Mouse (Mus musculus) limb, embryonic 13.5 days (tissue): ENCODE results near the gene Tjp1. TPM values are rescaled to one million over a fixed set of nuclear protein-coding genes. Genes with fewer than 3 reads are reported as not detected.
A peak's percentile ranks its signal among the peaks of the same experiment; 100 is the strongest.

Source experiments
- ATAC-seq: fragments of 200-750 bp; cut with Nextera tagmentation; 2 replicates; pipeline ENCODE4 v1.8.0; 2017; ENCODE audit warnings: low read depth, moderate number of reproducible peaks, moderate TSS enrichment; ENCODE audit not compliant: low FRiP score
- H3K27ac ChIP-seq: fragments of 300-500 bp; sonication (generic); 2 replicates; pipeline ENCODE4 v1.5.1; 2015; ENCODE audit warnings: inconsistent platforms, mild to moderate bottlenecking, moderate library complexity
- H3K27me3 ChIP-seq: fragments of 300-500 bp; sonication (generic); 2 replicates; pipeline ENCODE4 v1.6.1; 2015; ENCODE audit warnings: mild to moderate bottlenecking, inconsistent platforms
- H3K36me3 ChIP-seq: fragments of 300-500 bp; sonication (generic); 2 replicates; pipeline ENCODE4 v1.6.1; 2015; ENCODE audit warnings: inconsistent platforms, mild to moderate bottlenecking, moderate library complexity
- H3K4me1 ChIP-seq: fragments of 300-500 bp; sonication (generic); 2 replicates; pipeline ENCODE4 v1.6.1; 2015; ENCODE audit warnings: inconsistent platforms
- H3K4me2 ChIP-seq: fragments of 300-500 bp; sonication (generic); replicated peaks from 2 replicates; pipeline ENCODE4 v1.6.1; 2015; ENCODE audit warnings: inconsistent platforms, mild to moderate bottlenecking, moderate library complexity
- H3K4me3 ChIP-seq: fragments of 300-500 bp; sonication (generic); 2 replicates; pipeline ENCODE4 v1.5.1; 2015; ENCODE audit warnings: moderate library complexity, mild to moderate bottlenecking, inconsistent platforms
- H3K9ac ChIP-seq: fragments of 300-500 bp; sonication (generic); 2 replicates; pipeline ENCODE4 v1.6.1; 2015; ENCODE audit warnings: mild to moderate bottlenecking, inconsistent platforms
- H3K9me3 ChIP-seq: fragments of 300-500 bp; sonication (generic); 2 replicates; pipeline ENCODE4 v1.6.1; 2016; ENCODE audit warnings: inconsistent platforms
- WGBS: fragments of 180-500 bp; shearing (Covaris S2); methylation state at CpG from one replicate; pipeline ENCODE4 v1.1.7; 2015; 5-methylcytosine and 5-hydroxymethylcytosine counted together
- polyA plus RNA-seq: library from polyadenylated mRNA; unstranded; fragments of >200 nt; fragmentation: Nextera tagmentation; extraction: Ambion mirVana; gene quantifications from 2 replicates; pipeline ENCODE4 v1.2.1, GENCODE M21; 2015

Gene Tjp1
- polyA plus RNA-seq, 1 experiment from 2014 or later = 22.0 TPM

GRCm38 (mm10) chr7:65296675-65297589 is 230.6 kb downstream of the Tjp1 start:
- H3K4me2 ChIP-seq = no peak overlapping the region
- H3K9ac ChIP-seq = no peak overlapping the region
- no peak overlapping the region for H3K4me3 ChIP-seq
- H3K27ac ChIP-seq = peak overlapping the region; percentile 39; the same call in 1 of the 2 replicates
- no peaks in the 10 kb centered on the region for H3K9me3 ChIP-seq
- H3K36me3 ChIP-seq = peaks cover 34% of the 10 kb centered on the region
- peak; percentile 82 for ATAC-seq
- WGBS = 50% methylated on average over 6 of the region's 6 CpGs
- peaks cover 19% of the 10 kb centered on the region for H3K4me1 ChIP-seq
- no peaks in the 10 kb centered on the region for H3K27me3 ChIP-seq

DNA sequence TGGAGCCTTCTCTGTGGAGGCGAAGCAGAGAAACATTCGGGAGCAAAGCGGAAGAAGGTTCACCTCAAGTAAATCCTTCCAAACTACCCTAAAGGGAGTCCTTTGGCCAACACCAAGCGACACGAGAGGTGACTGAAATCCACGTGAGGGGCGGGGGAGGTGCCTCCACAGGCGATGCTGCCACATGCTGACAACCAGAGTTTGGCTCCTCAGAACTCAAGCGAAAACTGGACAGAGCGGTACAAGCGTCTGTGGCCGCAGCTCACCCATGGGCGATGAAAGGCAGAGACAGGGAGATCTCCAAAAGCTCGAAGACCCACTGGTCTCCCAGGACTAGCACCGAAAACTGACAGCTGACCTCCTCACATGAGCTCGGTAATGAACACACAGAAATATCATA is 244.7 kb downstream of the Tjp1 start:
- Histone ChIP-seq H3K4me1 (no peaks in the 10 kb centered on the region), H3K9me3 (no peaks in the 10 kb centered on the region), H3K36me3 (no peaks in the 10 kb centered on the region), H3K4me3 (no peak overlapping the region), H3K9ac (no peak overlapping the region), H3K27ac (no peak overlapping the region), H3K27me3 (no peaks in the 10 kb centered on the region), H3K4me2 (no peak overlapping the region)
- 77% methylated on average over 16 of the region's 16 CpGs for WGBS
- ATAC-seq = no peak

GRCm38 (mm10) chr7:65281960-65282359 is 245.6 kb downstream of the Tjp1 start:
- Histone ChIP-seq H3K4me1 (no peaks in the 10 kb centered on the region), H3K9ac (no peak overlapping the region), H3K4me3 (no peak overlapping the region), H3K27ac (no peak overlapping the region), H3K9me3 (no peaks in the 10 kb centered on the region), H3K36me3 (no peaks in the 10 kb centered on the region), H3K4me2 (no peak overlapping the region), H3K27me3 (no peaks in the 10 kb centered on the region)
- no peak for ATAC-seq
- 84% methylated on average over 3 of the region's 3 CpGs for WGBS

- H3K9me3 ChIP-seq = no peaks in the 10 kb centered on the region
- H3K9ac ChIP-seq = no peak overlapping the region
- H3K36me3 ChIP-seq = no peaks in the 10 kb centered on the region
- no peak for ATAC-seq
- no peak overlapping the region for H3K4me2 ChIP-seq
- 68% methylated on average over 10 of the region's 10 CpGs for WGBS
- H3K27ac ChIP-seq = no peak overlapping the region
- no peaks in the 10 kb centered on the region for H3K27me3 ChIP-seq
- no peak overlapping the region for H3K4me3 ChIP-seq
- no peaks in the 10 kb centered on the region for H3K4me1 ChIP-seq
Measured at GRCm38 (mm10) chr7:65280944-65281912, 246.4 kb downstream of the Tjp1 start.

GRCm38 (mm10) chr7:65279277-65279676 is 248.3 kb downstream of the Tjp1 start:
- H3K4me2 ChIP-seq = no peak overlapping the region
- no peak for ATAC-seq
- no peaks in the 10 kb centered on the region for H3K36me3 ChIP-seq
- no peak overlapping the region for H3K27ac ChIP-seq
- no peak overlapping the region for H3K4me3 ChIP-seq
- H3K27me3 ChIP-seq = no peaks in the 10 kb centered on the region
- no peaks in the 10 kb centered on the region for H3K4me1 ChIP-seq
- 64% methylated on average over 13 of the region's 13 CpGs for WGBS
- no peaks in the 10 kb centered on the region for H3K9me3 ChIP-seq
- no peak overlapping the region for H3K9ac ChIP-seq

DNA sequence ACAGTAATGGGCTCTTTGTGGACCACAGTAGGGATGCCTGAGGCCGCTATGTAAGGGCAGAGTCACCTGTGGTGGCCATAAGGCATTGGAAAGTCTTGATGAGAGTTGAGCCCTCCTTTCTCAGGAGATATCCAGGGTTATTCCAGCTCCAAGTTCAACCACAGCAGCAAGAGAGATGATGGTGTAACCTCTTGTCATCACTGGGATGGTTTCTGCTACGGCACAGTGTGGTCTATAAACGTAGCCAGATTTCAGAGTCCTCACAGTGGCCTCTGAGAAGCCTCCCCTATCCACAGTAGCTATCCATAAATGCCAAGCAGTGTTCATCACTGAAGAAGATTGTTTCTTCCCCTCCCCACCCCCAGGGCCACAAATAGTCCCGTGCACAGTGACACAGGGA is 251.8 kb downstream of the Tjp1 start:
- Histone ChIP-seq H3K9me3 (no peaks in the 10 kb centered on the region), H3K4me2 (no peak overlapping the region), H3K36me3 (no peaks in the 10 kb centered on the region), H3K4me3 (no peak overlapping the region), H3K4me1 (no peaks in the 10 kb centered on the region), H3K27ac (no peak overlapping the region), H3K9ac (no peak overlapping the region), H3K27me3 (no peaks in the 10 kb centered on the region)
- 77% methylated on average over 4 of the region's 4 CpGs for WGBS
- ATAC-seq = no peak

GRCm38 (mm10) chr7:65274216-65274615 is 253.4 kb downstream of the Tjp1 start:
- 77% methylated on average over 5 of the region's 5 CpGs for WGBS
- no peak overlapping the region for H3K9ac ChIP-seq
- H3K4me2 ChIP-seq = no peak overlapping the region
- H3K27me3 ChIP-seq = no peaks in the 10 kb centered on the region
- no peak for ATAC-seq
- no peaks in the 10 kb centered on the region for H3K9me3 ChIP-seq
- H3K27ac ChIP-seq = no peak overlapping the region
- H3K4me1 ChIP-seq = no peaks in the 10 kb centered on the region
- no peaks in the 10 kb centered on the region for H3K36me3 ChIP-seq
- no peak overlapping the region for H3K4me3 ChIP-seq

- no peaks in the 10 kb centered on the region for H3K4me1 ChIP-seq
- no peak overlapping the region for H3K9ac ChIP-seq
- no peak overlapping the region for H3K4me3 ChIP-seq
- WGBS = 79% methylated on average over 8 of the region's 8 CpGs
- H3K4me2 ChIP-seq = no peak overlapping the region
- no peaks in the 10 kb centered on the region for H3K36me3 ChIP-seq
- H3K27me3 ChIP-seq = no peaks in the 10 kb centered on the region
- H3K27ac ChIP-seq = no peak overlapping the region
- peaks cover under 1% of the 10 kb centered on the region; the same call in 1 of the 2 replicates for H3K9me3 ChIP-seq
- no peak for ATAC-seq
Measured at GRCm38 (mm10) chr7:65249656-65250055, 277.9 kb downstream of the Tjp1 start.

Other genes with a start within 250 kb of the Tjp1 start
- gene Tarsl2, start 117.1 kb upstream of the Tjp1 start, polyA plus RNA-seq = 8.9 and 9.6 TPM in 2 replicates
- gene Tm2d3, start 163.4 kb upstream of the Tjp1 start, polyA plus RNA-seq = 83.0 and 83.6 TPM in 2 replicates